Mouse (Mus musculus): ENCODE measurements around the gene Ptprm.

Gene Ptprm

GRCm38 (mm10) chr17:67354451-67355011 lies at the start of gene Ptprm:
TSS of gene Ptprm (minus strand) at chr17:67354457.
- peak; percentile 66 for DNase-seq

DNA sequence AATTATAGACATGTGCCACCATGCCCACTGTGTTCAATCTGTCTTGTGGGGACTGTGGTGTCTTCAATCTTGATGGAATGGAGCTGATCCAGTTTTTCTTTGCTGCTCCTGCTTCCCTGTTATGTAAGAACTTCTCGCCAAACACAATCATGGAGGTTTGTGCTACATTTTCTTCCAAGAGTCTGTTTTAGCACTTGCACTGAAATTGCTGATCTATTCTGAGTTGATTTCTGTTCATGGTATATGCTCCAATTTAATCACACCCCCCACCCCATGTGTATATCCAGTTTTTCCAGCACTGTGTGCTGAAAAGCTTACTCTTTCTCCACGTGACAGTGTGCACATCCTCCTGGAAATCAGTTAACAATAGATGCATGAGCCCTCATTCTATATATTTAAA lies 41.9 kb upstream of the Ptprm start:
- DNase-seq = no peak

DNA sequence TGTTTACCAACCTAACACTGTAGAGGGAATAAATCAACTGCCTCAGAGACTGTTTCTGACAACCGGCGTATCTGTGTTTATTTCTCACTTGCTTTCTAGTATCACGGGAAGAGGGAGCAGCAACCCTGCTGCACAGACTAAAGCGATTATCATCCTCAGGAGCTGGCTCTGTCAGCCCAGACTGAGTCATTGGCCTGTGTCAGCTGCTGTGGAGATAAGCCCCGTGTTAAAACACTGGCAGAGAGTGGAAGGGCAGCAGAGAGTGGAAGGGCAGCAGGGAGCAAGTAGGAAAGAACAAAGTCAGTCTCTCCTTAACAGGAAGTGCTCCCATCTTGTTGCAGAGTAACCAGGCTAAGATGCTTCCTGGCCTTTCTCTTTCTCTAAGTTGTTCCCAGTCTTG lies 36.6 kb upstream of the Ptprm start:
- DNase-seq = no peak

- DNase-seq = no peak
These were observed 33.9 kb upstream of the Ptprm start for GRCm38 (mm10) chr17:67388171-67388570.

DNA sequence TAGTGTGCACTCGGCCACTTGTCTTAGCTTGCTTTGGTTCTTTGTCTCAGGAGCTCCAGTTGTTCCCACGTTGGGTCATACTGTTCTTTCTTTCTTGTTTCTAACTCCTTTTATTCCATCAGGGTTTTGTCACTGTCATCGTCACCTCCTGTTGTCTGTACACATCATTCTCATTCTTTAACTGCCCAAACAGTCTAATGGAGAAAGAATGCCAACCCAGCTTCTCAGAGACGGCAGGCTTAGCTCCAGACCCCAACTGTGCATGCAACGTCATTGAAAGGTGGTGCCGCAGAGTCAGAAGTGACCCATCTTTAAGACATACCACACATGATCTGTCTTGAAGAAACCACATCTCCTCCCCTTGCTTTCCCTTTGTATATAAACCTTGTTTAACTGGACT lies 31.0 kb upstream of the Ptprm start:
- no peak for DNase-seq

GRCm38 (mm10) chr17:67383635-67384034 lies 29.4 kb upstream of the Ptprm start:
- DNase-seq = no peak

DNA sequence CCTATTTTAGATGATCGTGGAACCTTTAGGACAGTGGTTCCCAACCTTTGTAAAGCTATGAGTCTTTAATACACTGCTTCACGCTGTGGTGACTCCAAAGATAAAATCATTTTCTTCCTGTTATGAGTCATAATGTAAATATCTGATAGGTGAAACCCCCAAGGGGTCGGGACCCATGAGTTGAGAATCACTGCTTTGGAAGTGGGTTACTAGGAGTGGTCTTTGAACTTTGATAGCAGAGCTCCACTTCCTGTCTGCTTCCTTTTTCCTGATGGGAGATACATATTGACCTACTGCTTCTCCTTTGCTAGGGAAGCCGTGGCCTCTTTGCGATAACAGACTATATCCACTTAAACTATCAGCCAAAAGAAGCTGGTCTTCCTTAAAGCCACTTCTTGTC lies 27.4 kb upstream of the Ptprm start:
- DNase-seq = no peak

GRCm38 (mm10) chr17:67367866-67368265 lies 13.6 kb upstream of the Ptprm start:
- no peak for DNase-seq

DNA sequence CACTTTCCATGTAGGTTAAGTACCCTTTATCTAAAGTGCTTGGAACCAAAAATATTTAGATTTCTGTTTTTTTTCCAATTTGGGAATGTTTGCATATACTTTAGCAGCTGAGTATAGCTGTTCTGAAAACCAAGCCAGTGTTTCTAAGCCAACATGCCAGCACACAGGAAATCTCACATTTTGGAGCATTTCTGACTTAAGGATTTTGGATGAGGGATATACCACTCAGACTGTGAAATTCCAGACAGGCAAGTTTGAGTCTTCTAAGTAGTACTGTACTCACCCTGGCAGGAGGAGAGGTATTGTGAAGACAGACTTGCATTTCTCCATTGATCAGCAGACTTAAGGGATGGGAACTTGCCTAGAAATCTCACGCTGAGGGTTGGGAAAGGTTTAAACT lies 10.2 kb upstream of the Ptprm start:
- no peak for DNase-seq

GRCm38 (mm10) chr17:67363377-67364070 lies 9.3 kb upstream of the Ptprm start:
- no peak for DNase-seq

DNA sequence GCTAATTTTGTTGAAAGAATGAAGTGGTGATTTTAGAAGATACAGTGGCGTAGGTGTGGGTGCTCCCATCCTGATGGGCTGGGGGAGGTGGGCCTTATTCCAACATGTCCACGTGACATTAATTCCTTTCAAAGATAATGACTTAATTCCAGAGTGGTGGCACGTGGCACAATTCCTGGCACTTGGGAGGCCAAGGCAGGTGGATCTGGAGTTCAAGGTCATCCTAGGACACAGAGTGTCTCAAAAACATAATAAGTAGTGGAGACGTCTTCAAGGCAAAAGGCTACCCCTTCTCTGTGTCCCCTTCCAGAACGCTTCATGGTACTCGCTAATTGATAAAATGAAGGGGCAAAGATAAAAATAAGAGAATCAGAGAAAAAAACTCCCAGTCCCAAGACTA lies 7.9 kb upstream of the Ptprm start:
- no peak for DNase-seq

DNA sequence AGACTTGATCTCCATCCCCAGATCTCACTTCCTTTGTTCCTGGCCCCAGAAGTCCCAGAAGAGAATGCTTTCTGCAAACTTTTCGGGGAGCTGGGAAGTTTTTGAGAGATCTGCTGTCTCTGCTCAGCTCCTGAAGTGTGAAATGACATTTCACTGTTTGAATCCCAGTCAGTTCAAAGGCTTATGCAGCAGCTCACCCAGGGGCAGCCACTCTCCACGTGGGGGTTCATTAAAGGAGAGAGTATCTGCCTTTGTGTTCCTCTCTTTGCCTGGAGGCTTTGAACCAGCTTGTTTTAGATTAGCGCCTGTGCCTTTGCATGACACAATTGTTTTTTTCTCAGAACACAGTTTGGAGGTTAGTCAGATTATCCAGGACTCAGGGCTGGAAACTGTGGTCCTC lies 6.3 kb upstream of the Ptprm start:
- DNase-seq = no peak

DNA sequence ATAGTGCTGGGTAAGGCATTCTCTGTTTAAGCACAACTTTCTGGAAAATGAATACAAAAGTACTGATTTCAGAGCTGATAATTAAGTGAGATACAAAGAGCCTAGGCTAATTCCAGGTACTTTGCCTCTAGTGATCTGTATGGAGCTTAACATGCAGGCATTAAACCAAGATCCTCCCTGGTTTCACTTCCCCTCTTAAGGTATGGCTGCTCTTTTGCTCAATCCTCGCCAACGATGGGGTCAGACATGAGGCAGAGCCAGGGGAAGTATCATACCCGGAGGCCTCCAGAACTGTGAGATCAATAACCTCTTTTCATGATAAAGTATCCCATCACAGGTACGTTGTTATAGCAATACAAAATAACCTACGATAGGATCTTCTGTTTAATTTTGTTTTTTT lies 5.3 kb upstream of the Ptprm start:
- DNase-seq = no peak

GRCm38 (mm10) chr17:67358541-67358940 lies 4.3 kb upstream of the Ptprm start:
- no peak for DNase-seq

DNA sequence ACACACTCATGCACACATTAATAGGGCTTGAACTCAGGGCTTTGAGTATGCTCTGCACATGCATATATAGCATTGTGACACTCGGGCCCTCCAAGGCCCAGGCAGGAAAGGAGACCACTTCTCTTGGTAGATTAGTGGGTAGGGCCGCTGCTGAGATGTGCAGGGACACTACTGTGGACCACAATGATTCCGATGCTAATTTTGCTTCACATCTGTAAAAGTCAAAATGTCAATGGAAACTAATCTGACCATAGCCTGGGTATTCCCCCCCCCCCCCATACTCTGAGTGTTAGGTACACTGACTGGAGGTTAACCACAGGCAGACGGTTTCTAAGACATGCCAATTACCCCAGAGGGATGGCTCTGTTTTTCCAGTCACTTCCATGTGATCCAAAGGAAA lies 2.9 kb upstream of the Ptprm start:
- no peak for DNase-seq

- DNase-seq = no peak
These were observed 994 bp upstream of the Ptprm start for GRCm38 (mm10) chr17:67355251-67355650.

DNA sequence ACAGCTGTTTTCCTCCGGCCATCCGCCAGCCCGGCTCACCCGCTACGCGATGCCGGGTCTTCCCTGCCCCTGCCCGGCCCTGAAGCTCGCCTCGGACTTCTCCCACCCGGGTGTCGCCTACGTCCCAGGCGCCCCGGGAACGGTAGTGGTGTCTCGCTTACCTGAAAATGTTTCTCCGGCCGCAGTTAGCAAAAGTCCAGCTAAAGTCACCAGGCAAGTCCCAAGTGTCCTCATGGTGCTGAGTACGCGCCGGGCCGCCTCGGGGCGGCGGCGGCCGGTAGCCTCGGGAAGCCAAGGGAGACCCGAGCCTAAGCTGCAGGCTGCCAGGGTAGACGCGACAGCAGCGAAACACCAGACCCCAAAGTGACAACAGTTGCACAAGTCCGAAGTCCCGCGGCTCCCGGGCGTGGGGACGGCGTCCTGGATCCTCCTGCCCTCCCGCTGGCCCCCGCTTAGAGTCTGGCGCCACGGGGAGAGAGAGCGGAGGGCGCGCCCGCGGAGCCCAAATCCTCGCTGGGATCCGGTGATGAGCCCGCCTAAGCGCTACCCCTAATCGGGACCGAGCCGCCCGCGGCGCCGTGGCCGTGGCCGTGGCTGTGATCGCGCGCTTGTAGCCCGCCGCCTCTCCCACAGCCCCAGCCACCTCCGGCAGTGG lies 334 bp downstream of the Ptprm start:
- DNase-seq = peak; percentile 15

DNA sequence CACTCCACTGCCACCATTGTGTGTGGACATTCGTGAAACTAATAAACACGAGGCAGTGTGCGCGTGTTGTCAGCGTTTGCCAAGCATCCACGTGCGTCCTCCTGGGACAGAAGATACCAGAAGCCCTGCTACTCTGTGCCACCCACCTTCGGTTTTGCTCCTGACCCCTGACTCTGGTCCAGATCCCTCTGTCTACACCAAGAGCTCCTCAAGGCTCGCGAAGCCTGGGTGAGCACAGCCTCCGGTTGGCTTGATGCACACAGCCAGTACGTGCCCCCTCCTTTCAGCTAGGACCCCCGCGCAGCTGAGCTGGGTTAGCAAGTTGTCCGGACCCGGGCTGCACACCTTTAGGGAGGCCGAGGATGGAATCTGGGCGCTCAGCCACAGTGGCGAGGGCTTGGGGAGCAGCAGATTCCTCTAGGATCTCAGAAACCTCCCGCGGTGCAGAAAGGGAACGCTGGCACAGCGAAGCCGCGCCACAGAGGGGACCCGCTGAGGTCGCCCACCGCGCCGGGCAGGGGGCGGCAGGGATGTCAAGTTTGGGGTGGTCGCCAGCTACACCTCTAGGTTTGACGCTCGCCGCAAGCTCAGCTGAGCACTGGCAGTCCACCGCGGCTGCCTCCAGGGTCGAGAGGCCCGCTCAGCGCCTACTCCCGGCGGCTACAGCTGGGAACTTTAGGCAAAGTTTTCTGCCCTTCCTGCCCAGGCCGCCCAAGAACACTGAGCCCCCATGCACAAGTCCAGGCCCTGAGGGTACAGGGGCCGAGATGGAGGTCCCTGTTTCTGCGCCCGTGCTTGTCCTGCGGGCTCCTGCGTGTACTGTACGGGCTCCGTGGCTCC lies 1.1 kb downstream of the Ptprm start:
- peak; percentile 23 for DNase-seq

- DNase-seq = no peak
These were observed 2.8 kb downstream of the Ptprm start for GRCm38 (mm10) chr17:67351423-67351822.

GRCm38 (mm10) chr17:67350536-67350935 lies 3.7 kb downstream of the Ptprm start:
- no peak for DNase-seq

DNA sequence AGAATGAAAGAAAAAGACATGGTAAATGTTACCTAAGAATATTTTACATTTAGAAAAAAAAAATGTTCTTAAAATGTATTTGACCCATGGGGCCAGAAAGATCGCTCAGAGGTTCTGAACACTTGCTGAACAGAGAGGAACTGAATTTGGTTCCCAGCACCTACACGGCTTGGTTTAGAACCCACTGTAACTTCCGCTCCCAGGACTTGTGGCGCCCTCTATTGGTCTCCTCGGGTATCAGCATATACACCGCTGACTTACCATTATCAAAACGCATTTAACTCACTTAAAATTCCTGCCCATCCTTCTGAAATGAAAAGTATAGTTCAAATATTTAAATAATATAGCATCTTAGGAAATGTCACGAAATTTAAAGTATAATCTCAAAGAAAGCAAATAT lies 4.7 kb downstream of the Ptprm start:
- no peak for DNase-seq

DNA sequence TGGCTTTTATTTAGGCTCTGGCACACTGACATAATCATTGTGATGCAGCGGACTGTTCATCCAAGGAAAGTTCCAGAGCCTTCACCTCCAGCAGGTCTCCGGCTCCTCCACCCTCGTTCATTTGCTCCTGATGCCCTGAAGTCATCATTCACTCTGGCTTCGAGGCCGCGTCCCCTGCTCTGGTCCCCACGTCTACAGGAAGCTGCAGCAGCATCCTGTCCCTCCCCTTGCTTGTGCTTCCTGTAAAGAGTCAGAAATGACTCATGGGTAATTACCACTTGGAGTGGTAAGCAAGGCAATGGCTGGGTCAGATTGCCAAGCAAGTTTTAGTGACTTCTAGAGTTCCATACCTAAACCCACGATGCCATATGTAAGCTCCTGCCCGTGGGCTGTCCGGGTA lies 7.3 kb downstream of the Ptprm start:
- no peak for DNase-seq

DNA sequence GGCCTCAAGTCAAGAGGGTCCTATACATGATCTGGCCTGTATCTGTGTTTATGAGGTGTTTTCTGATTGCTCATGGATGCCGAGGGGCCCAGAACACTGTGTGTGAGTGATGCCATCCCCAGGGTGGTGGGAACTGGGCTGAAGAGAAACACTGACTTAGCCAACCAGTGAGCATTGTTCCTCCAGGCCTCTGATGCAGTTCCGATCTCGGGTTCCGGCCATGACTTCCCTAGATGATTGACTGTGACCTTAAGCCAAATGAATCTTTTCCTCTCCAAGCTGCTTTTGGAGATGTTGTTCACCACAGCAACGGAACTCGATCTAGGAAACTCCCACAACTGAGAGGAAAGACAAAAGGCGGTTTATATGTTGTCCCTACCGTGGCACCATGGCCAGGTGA lies 9.1 kb downstream of the Ptprm start:
- no peak for DNase-seq

DNA sequence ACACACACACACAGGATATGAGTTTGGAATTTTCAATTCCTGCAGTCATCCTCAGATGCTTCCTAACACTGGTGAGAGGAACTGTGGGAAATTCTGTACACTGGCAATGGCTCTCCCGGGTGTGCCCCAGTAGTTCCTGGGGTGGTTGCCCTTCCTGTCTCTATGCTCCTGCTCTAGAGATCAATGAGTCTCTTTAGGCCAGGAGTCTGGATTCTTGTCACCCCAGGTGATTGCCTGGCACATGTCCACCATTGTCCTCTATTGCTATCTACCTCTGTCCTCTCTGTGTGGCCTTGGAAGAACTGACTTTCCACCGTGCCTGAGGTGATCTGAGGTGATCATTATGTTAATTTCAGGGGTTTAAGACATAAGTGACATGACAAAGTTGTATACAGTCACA lies 10.8 kb downstream of the Ptprm start:
- no peak for DNase-seq

All from right cerebral cortex, adult 18-20 months (tissue).